22 mouse cellular contexts compared by ENCODE assay signal in the genomic region with DNA sequence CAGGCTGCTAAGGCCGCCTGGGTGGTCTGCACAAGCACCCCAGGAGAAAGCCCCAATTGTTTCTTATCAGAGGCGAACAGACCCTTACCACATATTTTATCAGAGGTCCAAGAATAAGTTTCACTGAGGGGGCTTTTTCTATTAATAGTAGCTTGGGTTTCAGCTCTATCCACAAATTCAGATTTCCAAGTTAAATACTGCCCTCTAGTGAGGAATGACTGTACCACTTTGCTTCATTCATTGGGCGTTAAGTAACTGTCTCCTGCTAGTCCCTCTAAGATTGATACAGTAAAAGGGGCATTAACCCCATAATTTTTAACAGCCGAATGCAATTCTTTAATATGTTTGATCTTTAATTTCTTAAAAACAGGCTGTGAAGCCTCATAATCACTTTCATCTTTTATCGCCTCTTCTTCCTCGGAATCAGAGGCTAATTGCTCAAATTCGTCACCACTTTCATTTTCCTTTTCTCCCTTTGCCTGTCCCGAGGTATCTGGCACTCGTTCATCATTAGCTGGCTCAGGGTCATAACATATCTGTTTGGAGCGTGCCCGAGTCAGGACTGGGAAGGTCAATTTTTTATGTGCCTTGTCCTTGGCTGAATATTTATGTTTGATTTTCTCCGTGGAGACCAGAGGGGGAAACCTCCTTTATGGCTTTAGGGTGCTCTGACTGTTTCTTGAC. TPM values are rescaled to one million over a fixed set of nuclear protein-coding genes. Genes with fewer than 3 reads are reported as not detected.
DNase-seq lines count a peak whose midpoint lies in the region; ATAC-seq and TF ChIP-seq lines count a peak whose summit lies in the region.
"Not testable (repeated sequence)": the region's sequence is repeated elsewhere in the genome, so short reads cannot be mapped to it uniquely, and the experiment has no call there.
"Had no signal": no experiment of that assay in that cellular context is flagged by ENCODE, and none has a peak within 500 bp of the region (broad histone marks: within the 10 kb centered on the region; RNA-seq: fewer than 3 reads in every experiment).

No protein-coding gene starts in this region.

- not testable (repeated sequence) for TF ChIP-seq CTCF in lung, embryonic 14.5 days (IDR thresholded peaks at IDR 0.05; ENCODE audit: low read depth)
- peak; percentile 33; the same call in 1 of the 2 replicates for TF ChIP-seq CTCF in stomach, postnatal 0 days (IDR thresholded peaks at IDR 0.05; ENCODE audit: low read depth)

- not testable (repeated sequence) for H3K27ac ChIP-seq in ES-E14 (ENCODE audit: insufficient read depth, low read depth, low read length, poor library complexity, severe bottlenecking); kidney, embryonic 14.5 days (ENCODE audit: low read depth, low read length); lung, embryonic 14.5 days (ENCODE audit: low read depth); stomach, postnatal 0 days (replicated peaks)

- DNase-seq in 3T3-L1 (ENCODE audit: low read depth, low spot score) (peak; percentile 84), ES-E14 (ENCODE audit: low read depth, low spot score) (peak; percentile 28), ZHBTc4 (ENCODE audit: low read depth, low spot score) (peak; percentile 54)
- DNase-seq in adrenal gland, postnatal 25 days, result peak; percentile 32
- peak; percentile 21 for DNase-seq in heart, adult 8-10 months (ENCODE audit: low spot score)
- DNase-seq in lung, embryonic 14.5 days, result peak; percentile 48
- DNase-seq in stomach, postnatal 0 days (ENCODE audit: low spot score), result not testable (repeated sequence)

- WGBS in kidney, embryonic 14.5 days, result 56% methylated on average over 12 of the region's 12 CpGs
- 62% methylated on average over 12 of the region's 12 CpGs for WGBS in lung, embryonic 14.5 days
- WGBS in stomach, postnatal 0 days, result 77% methylated on average over 12 of the region's 12 CpGs

- ATAC-seq in kidney, embryonic 14.5 days (ENCODE audit: low FRiP score, low TSS enrichment); lung, embryonic 14.5 days (ENCODE audit: insufficient read depth); stomach, postnatal 0 days (ENCODE audit: low FRiP score, low TSS enrichment): not testable (repeated sequence)

- H3K4me1 ChIP-seq in ES-E14 (ENCODE audit: control insufficient read depth in 2 of 2, insufficient read depth in 2 of 2, low read length in 2 of 2, poor library complexity in 1 of 2); kidney, embryonic 14.5 days (ENCODE audit: control insufficient read depth, insufficient read depth, low read length); lung, embryonic 14.5 days (ENCODE audit: insufficient read depth); stomach, postnatal 0 days (replicated peaks; ENCODE audit: control insufficient read depth, insufficient read depth): not testable (repeated sequence)

- not testable (repeated sequence) for TF ChIP-seq EP300 in stomach, postnatal 0 days (optimal IDR thresholded peaks at IDR 0.05)

- H3K4me3 ChIP-seq in ES-E14 (ENCODE audit: insufficient read depth in 1 of 2, low read depth in 1 of 2, low read length in 2 of 2, poor library complexity in 1 of 2, severe bottlenecking in 1 of 2); kidney, embryonic 14.5 days (ENCODE audit: low read length); lung, embryonic 14.5 days (ENCODE audit: low read depth, low read length); stomach, postnatal 0 days (ENCODE audit: low read depth, low read length): not testable (repeated sequence)

- H3K4me2 ChIP-seq in kidney, embryonic 14.5 days (replicated peaks; ENCODE audit: low read depth, low read length), result 0 out of 2 replicates have a peak overlapping the region, but pooled peaks have one; percentile 19
- H3K4me2 ChIP-seq in lung, embryonic 14.5 days; stomach, postnatal 0 days (replicated peaks; ENCODE audit: low read depth): not testable (repeated sequence)

- H3K9ac ChIP-seq in ES-E14 (ENCODE audit: insufficient read depth, low read depth, low read length, poor library complexity, severe bottlenecking); kidney, embryonic 14.5 days (ENCODE audit: low read depth, low read length); lung, embryonic 14.5 days; stomach, postnatal 0 days (ENCODE audit: low read length): not testable (repeated sequence)

- H3K27me3 ChIP-seq in kidney, embryonic 14.5 days (ENCODE audit: control insufficient read depth, insufficient read depth, low read length); lung, embryonic 14.5 days (ENCODE audit: insufficient read depth, low read length); stomach, postnatal 0 days (ENCODE audit: control insufficient read depth, insufficient read depth, low read length): not testable (repeated sequence)

- not testable (repeated sequence) for H3K36me3 ChIP-seq in ES-E14 (ENCODE audit: control insufficient read depth, insufficient read depth, low read length, poor library complexity, severe bottlenecking); kidney, embryonic 14.5 days (ENCODE audit: control insufficient read depth, insufficient read depth, low read length); lung, embryonic 14.5 days (ENCODE audit: insufficient read depth); stomach, postnatal 0 days (ENCODE audit: control insufficient read depth, insufficient read depth, low read length)

- in situ Hi-C loops in ES-E14 (cut with MboI; ENCODE audit: low sequenced_read_pairs in 2 of 2, unreplicated experiment in 2 of 2), result not testable (repeated sequence)

- not testable (repeated sequence) for H3K9me3 ChIP-seq in ES-E14 (ENCODE audit: control insufficient read depth, insufficient read depth, low read depth, low read length); kidney, embryonic 14.5 days (ENCODE audit: control insufficient read depth, low read length); lung, embryonic 14.5 days (ENCODE audit: low read depth, low read length); stomach, postnatal 0 days (ENCODE audit: control insufficient read depth, low read length)

RNA-seq across cellular contexts. Expression of a gene that starts 29.8 kb away (rescaled TPM):
- not detected in 2 replicates for total RNA-seq in ES-E14 (2012; rRNA removed)
- total RNA-seq in adrenal gland, postnatal 25 days (2021), result not detected in 2 replicates
- total RNA-seq in heart, adult 8-10 months (2022), result not detected
- not detected in 2 replicates for polyA plus RNA-seq in kidney, embryonic 14.5 days (2014; fragmentation: Nextera tagmentation; extraction: Ambion mirVana)
- polyA plus RNA-seq in lung, embryonic 14.5 days (2014; fragmentation: Nextera tagmentation; extraction: Ambion mirVana), result not detected in 2 replicates
- polyA plus RNA-seq in stomach, postnatal 0 days (2015; fragmentation: Nextera tagmentation; extraction: Ambion mirVana), result 0.01 TPM in 1 of 2 replicates, not detected in the other
- total RNA-seq: gastrocnemius, postnatal 36 days; heart, postnatal 14 days; layer of hippocampus, adult 18-20 months; layer of hippocampus, postnatal 36 days; left cerebral cortex, postnatal 14 days had no signal
- polyA plus RNA-seq: embryonic facial prominence, embryonic 14.5 days; forebrain, embryonic 16.5 days; heart, embryonic 10.5 days; hindbrain, embryonic 12.5 days; limb, embryonic 13.5 days; liver, embryonic 14.5 days; midbrain, embryonic 14.5 days; neural tube, embryonic 15.5 days; Patski had no signal
